In the genomic region with DNA sequence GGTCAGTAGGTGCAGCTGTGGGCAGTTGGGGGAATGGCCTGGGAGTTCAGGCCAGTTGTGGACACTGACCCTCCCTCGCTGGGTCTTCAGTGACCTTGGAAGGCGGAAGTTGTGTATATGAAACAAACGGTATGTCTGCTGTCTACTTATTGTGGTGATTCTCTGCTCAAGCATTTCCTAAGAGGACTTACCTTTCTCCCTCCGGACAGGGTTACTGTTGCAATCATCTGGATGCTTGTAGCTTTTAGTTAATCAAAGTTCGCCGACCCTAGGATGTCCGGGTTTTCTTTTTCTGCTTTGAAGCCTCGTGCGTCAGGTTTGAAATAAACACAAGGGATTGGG, we compare ENCODE assay signal across 8 mouse cellular contexts. TPM values are rescaled to one million over a fixed set of nuclear protein-coding genes. Genes with fewer than 3 reads are reported as not detected.
DNase-seq lines count a peak whose midpoint lies in the region; ATAC-seq lines count a peak whose summit lies in the region.

No protein-coding gene starts in this region.

- peak overlapping the region; percentile 63 for H3K9ac ChIP-seq in forebrain, embryonic 12.5 days
- H3K9ac ChIP-seq in liver, embryonic 15.5 days: peak overlapping the region; percentile 66

- no peaks in the 10 kb centered on the region for H3K9me3 ChIP-seq in forebrain, embryonic 12.5 days
- H3K9me3 ChIP-seq in liver, embryonic 15.5 days (replicated peaks): no peaks in the 10 kb centered on the region

- no peaks in the 10 kb centered on the region for H3K36me3 ChIP-seq in forebrain, embryonic 12.5 days (replicated peaks)
- no peaks in the 10 kb centered on the region for H3K36me3 ChIP-seq in liver, embryonic 15.5 days (replicated peaks)

- H3K27me3 ChIP-seq in forebrain, embryonic 12.5 days: no peaks in the 10 kb centered on the region; the same call in 1 of the 2 replicates
- H3K27me3 ChIP-seq in liver, embryonic 15.5 days: no peaks in the 10 kb centered on the region

- 0 out of 2 replicates have a peak, but pooled peaks have one; percentile 3 for ATAC-seq in cerebellum, adult (ENCODE audit: insufficient number of reproducible peaks, low FRiP score, low TSS enrichment)
- no peak for ATAC-seq in forebrain, embryonic 12.5 days (ENCODE audit: low FRiP score)
- no peak for ATAC-seq in liver, embryonic 15.5 days (ENCODE audit: insufficient read depth)

- H3K27ac ChIP-seq in forebrain, embryonic 12.5 days: no peak overlapping the region
- H3K27ac ChIP-seq in liver, embryonic 15.5 days (replicated peaks): no peak overlapping the region

- H3K4me3 ChIP-seq in forebrain, embryonic 12.5 days (replicated peaks): peak overlapping the region; percentile 61
- H3K4me3 ChIP-seq in liver, embryonic 15.5 days (replicated peaks): peak overlapping the region; percentile 69

- no peak for DNase-seq in cerebellum, postnatal 14 days
- DNase-seq in 416B (ENCODE audit: low read depth) (peak; percentile 57), adipocyte (ENCODE audit: low spot score) (no peak)
- no peak for DNase-seq in yolk sac, embryonic 10.5 days (ENCODE audit: low spot score)
- no peak for DNase-seq in layer of hippocampus, adult 18-20 months (ENCODE audit: low spot score in 2 of 2)

- H3K4me1 ChIP-seq in forebrain, embryonic 12.5 days: peaks cover 8% of the 10 kb centered on the region; the same call in 1 of the 2 replicates
- H3K4me1 ChIP-seq in liver, embryonic 15.5 days (replicated peaks): peaks cover 10% of the 10 kb centered on the region

- H3K4me2 ChIP-seq in forebrain, embryonic 12.5 days: peak overlapping the region; percentile 88
- H3K4me2 ChIP-seq in liver, embryonic 15.5 days: peak overlapping the region; percentile 88

- 21% methylated on average over 9 of the region's 9 CpGs for WGBS in forebrain, embryonic 12.5 days
- WGBS in liver, embryonic 15.5 days (ENCODE audit: insufficient replicate concordance): 2% methylated on average over 9 of the region's 9 CpGs

RNA-seq across cellular contexts. Expression of a gene that starts 0.5 kb away (rescaled TPM):
- 3.6 and 4.6 TPM in 2 replicates for polyA plus RNA-seq in forebrain, embryonic 12.5 days (2016; fragmentation: Nextera tagmentation; extraction: Ambion mirVana)
- 5.8 and 6.6 TPM in 2 replicates for polyA plus RNA-seq in liver, embryonic 15.5 days (2015; fragmentation: Nextera tagmentation; extraction: Ambion mirVana)
- 1 to 10 TPM; 8.5 TPM for total RNA-seq in layer of hippocampus, adult 18-20 months (2021)

RNA-seq across cellular contexts. Expression of a gene that starts 47.9 kb away (rescaled TPM):
- polyA plus RNA-seq in forebrain, embryonic 12.5 days (2016; fragmentation: Nextera tagmentation; extraction: Ambion mirVana): 519 and 542 TPM in 2 replicates
- 216 and 230 TPM in 2 replicates for polyA plus RNA-seq in liver, embryonic 15.5 days (2015; fragmentation: Nextera tagmentation; extraction: Ambion mirVana)
- 100 to 1,000 TPM; 233 to 238 TPM for total RNA-seq in layer of hippocampus, adult 18-20 months (2021)
